Mouse (Mus musculus): ENCODE data around the gene Mrpl28.

GRCm38 (mm10) chr17:26143386-26143785 lies 20.1 kb downstream of the Mrpl28 start:
- TF ChIP-seq CTCF (IDR thresholded peaks at IDR 0.05; ENCODE audit: low read depth) (no peak), EP300 (optimal IDR thresholded peaks at IDR 0.05) (no peak)

Measured in stomach, postnatal 0 days (tissue).